Mouse (Mus musculus): ENCODE measurements around the gene Farp1.

GRCm38 (mm10) chr14:121073093-121073866 is 38.3 kb downstream of the Farp1 start:
- TF ChIP-seq CTCF (IDR thresholded peaks at IDR 0.05; ENCODE audit: control insufficient read depth, insufficient read depth, insufficient read length) (no peak), MYOG (IDR thresholded peaks at IDR 0.05; ENCODE audit: control insufficient read depth, extremely low read depth, insufficient read length) (no peak), USF1 (IDR thresholded peaks at IDR 0.05; ENCODE audit: low read depth) (no peak), FOSL1 (IDR thresholded peaks at IDR 0.05; ENCODE audit: insufficient read depth, low read length, poor library complexity, severe bottlenecking) (no peak)
